Mouse (Mus musculus) heart, embryonic 16.5 days (tissue): Measurements from ENCODE around the gene Daxx. TPM values are rescaled to one million over a fixed set of nuclear protein-coding genes. Genes with fewer than 3 reads are reported as not detected.

Experiments
- ATAC-seq: fragments of 200-750 bp; cut with Nextera tagmentation; replicated peaks from 2 replicates; pipeline ENCODE4 v1.8.0; 2017; ENCODE audit warnings: moderate number of reproducible peaks; ENCODE audit not compliant: insufficient read depth, low FRiP score; ENCODE audit errors: extremely low read depth
- H3K27ac ChIP-seq: fragments of 300-500 bp; sonication (generic); 2 replicates; pipeline ENCODE4 v1.5.1; 2014; ENCODE audit warnings: mild to moderate bottlenecking, low read length, control low read depth, moderate library complexity
- H3K27me3 ChIP-seq: fragments of 300-500 bp; sonication (generic); 2 replicates; pipeline ENCODE4 v1.6.1; 2014; ENCODE audit warnings: low read length, mixed read lengths; ENCODE audit not compliant: control insufficient read depth, insufficient read depth
- H3K36me3 ChIP-seq: fragments of 300-500 bp; sonication (generic); 2 replicates; pipeline ENCODE4 v1.6.1; 2014; ENCODE audit not compliant: control insufficient read depth, insufficient read depth
- H3K4me1 ChIP-seq: fragments of 300-500 bp; sonication (generic); 2 replicates; pipeline ENCODE4 v1.6.1; 2014; ENCODE audit warnings: low read length, mixed read lengths; ENCODE audit not compliant: control insufficient read depth, insufficient read depth
- H3K4me2 ChIP-seq: fragments of 300-500 bp; sonication (generic); 2 replicates; pipeline ENCODE4 v1.6.1; 2014; ENCODE audit warnings: low read depth, mild to moderate bottlenecking, control low read depth, low read length
- H3K4me3 ChIP-seq: fragments of 300-500 bp; sonication (generic); 2 replicates; pipeline ENCODE4 v1.5.1; 2014; ENCODE audit warnings: mild to moderate bottlenecking, control low read depth, low read length
- H3K9ac ChIP-seq: fragments of 300-500 bp; sonication (generic); 2 replicates; pipeline ENCODE4 v1.6.1; 2014; ENCODE audit warnings: low read length, control low read depth
- H3K9me3 ChIP-seq: fragments of 300-500 bp; sonication (generic); replicated peaks from 2 replicates; pipeline ENCODE4 v1.6.1; 2016; ENCODE audit warnings: low read length; ENCODE audit not compliant: control insufficient read depth
- WGBS: fragments of 180-500 bp; shearing (Covaris S2); extraction: QIAGEN DNeasy Blood & Tissue Kit; methylation state at CpG from one replicate; pipeline ENCODE4 v1.1.7; 2014; 5-methylcytosine and 5-hydroxymethylcytosine counted together
- polyA plus RNA-seq: library from polyadenylated mRNA; unstranded; fragments of >200 nt; fragmentation: Nextera tagmentation; extraction: Ambion mirVana; gene quantifications from 2 replicates; pipeline ENCODE4 v1.2.1, GENCODE M21; 2015

The Daxx gene
- polyA plus RNA-seq, 1 experiment from 2014 or later, result 39.4 TPM

- Histone ChIP-seq H3K9ac (peak overlapping the region; percentile 71), H3K27me3 (no peaks in the 10 kb centered on the region), H3K36me3 (peaks cover 31% of the 10 kb centered on the region), H3K4me1 (peaks cover 23% of the 10 kb centered on the region), H3K9me3 (no peaks in the 10 kb centered on the region), H3K27ac (0 out of 2 replicates have a peak overlapping the region, but pooled peaks have one; percentile 14), H3K4me3 (peak overlapping the region; percentile 74), H3K4me2 (peak overlapping the region; percentile 88)
- no peak for ATAC-seq
- 65% methylated on average over 31 of the region's 31 CpGs for WGBS
These were observed 7.8 kb downstream of the Daxx start for GRCm38 (mm10) chr17:33916847-33917655.

- no peak for ATAC-seq
- Histone ChIP-seq H3K27ac (no peak overlapping the region), H3K27me3 (no peaks in the 10 kb centered on the region), H3K4me2 (no peak overlapping the region), H3K4me1 (peaks cover 23% of the 10 kb centered on the region), H3K9me3 (no peaks in the 10 kb centered on the region), H3K4me3 (no peak overlapping the region), H3K36me3 (peaks cover 26% of the 10 kb centered on the region), H3K9ac (no peak overlapping the region)
- WGBS, result 76% methylated on average over 18 of the region's 18 CpGs
These were observed 8.6 kb downstream of the Daxx start for GRCm38 (mm10) chr17:33917656-33918292.

GRCm38 (mm10) chr17:33918293-33919203 is 9.3 kb downstream of the Daxx start:
- peaks cover 20% of the 10 kb centered on the region for H3K36me3 ChIP-seq
- peak overlapping the region; percentile 85 for H3K4me3 ChIP-seq
- no peak for ATAC-seq
- H3K4me1 ChIP-seq, result peaks cover 23% of the 10 kb centered on the region
- H3K9me3 ChIP-seq, result no peaks in the 10 kb centered on the region
- no peaks in the 10 kb centered on the region for H3K27me3 ChIP-seq
- peak overlapping the region; percentile 86 for H3K9ac ChIP-seq
- H3K27ac ChIP-seq, result peak overlapping the region; percentile 89
- H3K4me2 ChIP-seq, result peak overlapping the region; percentile 97
- WGBS, result 55% methylated on average over 37 of the region's 37 CpGs

- Histone ChIP-seq H3K9ac (peak overlapping the region; percentile 86), H3K4me3 (peak overlapping the region; percentile 85), H3K4me2 (peak overlapping the region; percentile 97), H3K9me3 (no peaks in the 10 kb centered on the region), H3K4me1 (peaks cover 23% of the 10 kb centered on the region), H3K36me3 (peaks cover 10% of the 10 kb centered on the region), H3K27me3 (no peaks in the 10 kb centered on the region), H3K27ac (peak overlapping the region; percentile 89)
- under 1% methylated on average over 52 of the region's 52 CpGs for WGBS
- ATAC-seq, result peak; percentile 34
These were observed 10.4 kb downstream of the Daxx start for GRCm38 (mm10) chr17:33919351-33920281.

GRCm38 (mm10) chr17:33920282-33921097 is 11.3 kb downstream of the Daxx start:
- peak; percentile 8; the same call in 1 of the 2 replicates for ATAC-seq
- Histone ChIP-seq H3K4me2 (peak overlapping the region; percentile 97), H3K9ac (peak overlapping the region; percentile 86), H3K27ac (peak overlapping the region; percentile 89), H3K4me3 (peak overlapping the region; percentile 85), H3K27me3 (no peaks in the 10 kb centered on the region), H3K36me3 (peaks cover 13% of the 10 kb centered on the region), H3K4me1 (peaks cover 17% of the 10 kb centered on the region), H3K9me3 (no peaks in the 10 kb centered on the region)
- under 1% methylated on average over 36 of the region's 36 CpGs for WGBS

- no peaks in the 10 kb centered on the region for H3K9me3 ChIP-seq
- H3K4me3 ChIP-seq, result no peak overlapping the region
- H3K27me3 ChIP-seq, result no peaks in the 10 kb centered on the region
- 85% methylated on average over 7 of the region's 7 CpGs for WGBS
- no peak for ATAC-seq
- H3K36me3 ChIP-seq, result peaks cover 13% of the 10 kb centered on the region
- peaks cover 17% of the 10 kb centered on the region for H3K4me1 ChIP-seq
- H3K9ac ChIP-seq, result no peak overlapping the region
- no peak overlapping the region for H3K4me2 ChIP-seq
- no peak overlapping the region for H3K27ac ChIP-seq
These were observed 12.1 kb downstream of the Daxx start for GRCm38 (mm10) chr17:33921361-33921760.

GRCm38 (mm10) chr17:33924577-33925283 is 15.5 kb downstream of the Daxx start:
- no peak for ATAC-seq
- H3K27me3 ChIP-seq, result no peaks in the 10 kb centered on the region
- WGBS, result 82% methylated on average over 10 of the region's 10 CpGs

More at GRCm38 (mm10) chr17:33924577-33925283, 15.5 kb downstream of the Daxx start:
- H3K36me3 ChIP-seq, result 0 out of 2 replicates have a peak, but pooled peaks cover 3% of the 10 kb centered on the region
- no peak overlapping the region for H3K4me2 ChIP-seq
- peaks cover 7% of the 10 kb centered on the region; the same call in 1 of the 2 replicates for H3K4me1 ChIP-seq
- no peaks in the 10 kb centered on the region for H3K9me3 ChIP-seq
- no peak overlapping the region for H3K27ac ChIP-seq
- no peak overlapping the region for H3K4me3 ChIP-seq
- H3K9ac ChIP-seq, result no peak overlapping the region
